Mouse (Mus musculus): ENCODE results near the gene Arntl.

Gene Arntl

GRCm38 (mm10) chr7:113210441-113210840 is 3.2 kb downstream of the Arntl start:
- no peak for DNase-seq

GRCm38 (mm10) chr7:113214245-113215169 is 7.2 kb downstream of the Arntl start:
- DNase-seq = no peak

DNA sequence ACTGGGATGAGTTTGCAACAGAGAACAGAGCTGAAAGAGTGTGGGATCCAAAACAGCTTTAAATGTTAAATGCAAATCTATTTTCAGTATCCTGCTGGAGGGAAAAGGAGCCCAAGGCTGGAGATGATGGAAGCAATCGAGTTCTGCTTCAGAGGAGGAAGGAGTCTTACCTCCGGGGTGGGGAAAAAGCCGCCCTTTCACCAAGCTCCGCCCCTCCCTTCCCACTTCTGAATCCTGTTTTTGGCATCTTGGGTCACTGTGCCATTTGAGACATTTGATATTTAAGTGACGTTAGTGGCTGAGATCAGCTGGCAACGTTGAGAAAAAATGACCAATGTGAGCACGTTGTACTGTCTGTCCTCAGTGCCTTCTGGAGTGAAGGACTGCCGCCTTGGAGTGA is 8.9 kb downstream of the Arntl start:
- peak; percentile 48 for DNase-seq

- no peak for DNase-seq
Observed at GRCm38 (mm10) chr7:113219416-113219815, 12.2 kb downstream of the Arntl start.

DNA sequence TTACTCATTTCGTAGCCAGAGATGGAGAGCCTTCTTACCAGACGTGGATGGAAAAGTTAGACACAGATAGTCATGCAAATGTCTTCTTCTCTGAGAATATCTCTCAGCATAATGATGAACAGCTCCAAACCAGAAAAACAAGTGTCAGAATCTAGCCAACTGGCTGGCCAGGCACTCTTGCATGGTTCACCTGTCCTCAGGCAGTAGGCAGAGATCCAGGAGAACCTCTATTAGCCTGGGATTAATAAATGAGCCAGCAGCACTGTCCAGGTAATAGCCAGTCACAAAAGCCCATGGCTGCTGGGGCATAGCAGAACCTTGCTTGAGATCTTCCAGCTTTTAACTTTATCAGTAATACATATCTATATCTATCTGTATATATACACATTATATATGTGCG is 12.6 kb downstream of the Arntl start:
- DNase-seq = no peak

GRCm38 (mm10) chr7:113220691-113221238 is 13.5 kb downstream of the Arntl start:
- no peak for DNase-seq

DNA sequence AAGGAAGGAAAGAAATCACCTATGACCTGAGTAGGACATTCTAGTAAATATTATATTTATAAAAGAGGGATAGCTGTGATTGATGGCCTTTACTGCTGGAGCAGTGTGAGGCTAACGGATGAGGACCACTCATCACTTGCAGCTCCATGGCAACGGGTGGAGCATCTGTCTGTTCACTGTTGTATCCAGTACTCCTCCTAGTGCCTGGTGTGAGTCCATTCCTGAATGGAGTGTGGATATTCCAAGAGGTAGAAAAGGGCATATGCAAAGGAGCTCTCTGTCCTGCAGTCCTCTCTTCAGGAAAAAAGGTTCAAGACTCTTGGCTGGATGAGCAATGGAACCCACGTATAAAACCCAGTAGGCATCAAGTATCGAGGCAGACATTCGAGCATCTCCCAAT is 15.6 kb downstream of the Arntl start:
- DNase-seq = no peak

DNA sequence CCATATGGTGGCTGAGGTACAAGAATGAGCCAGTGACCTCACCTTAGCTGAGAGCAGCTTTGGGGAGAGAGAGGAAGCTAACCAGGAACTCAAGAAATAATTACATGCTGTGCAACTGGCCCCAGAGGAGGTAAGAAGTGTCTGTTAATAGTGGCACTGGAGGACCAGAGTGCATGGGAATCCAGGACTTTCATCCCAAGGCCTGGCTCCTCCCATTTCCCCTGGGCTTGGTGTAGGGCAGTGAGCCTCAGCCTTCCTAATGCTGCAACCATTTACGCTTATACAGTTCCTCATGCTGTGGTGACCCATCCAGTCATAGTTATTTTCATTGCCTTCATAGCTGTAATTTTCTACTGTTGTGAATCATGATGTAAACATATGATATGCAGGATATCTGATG is 17.4 kb downstream of the Arntl start:
- no peak for DNase-seq

GRCm38 (mm10) chr7:113228498-113228897 is 21.2 kb downstream of the Arntl start:
- no peak for DNase-seq

- no peak for DNase-seq
Observed at GRCm38 (mm10) chr7:113236135-113236534, 28.9 kb downstream of the Arntl start.

DNA sequence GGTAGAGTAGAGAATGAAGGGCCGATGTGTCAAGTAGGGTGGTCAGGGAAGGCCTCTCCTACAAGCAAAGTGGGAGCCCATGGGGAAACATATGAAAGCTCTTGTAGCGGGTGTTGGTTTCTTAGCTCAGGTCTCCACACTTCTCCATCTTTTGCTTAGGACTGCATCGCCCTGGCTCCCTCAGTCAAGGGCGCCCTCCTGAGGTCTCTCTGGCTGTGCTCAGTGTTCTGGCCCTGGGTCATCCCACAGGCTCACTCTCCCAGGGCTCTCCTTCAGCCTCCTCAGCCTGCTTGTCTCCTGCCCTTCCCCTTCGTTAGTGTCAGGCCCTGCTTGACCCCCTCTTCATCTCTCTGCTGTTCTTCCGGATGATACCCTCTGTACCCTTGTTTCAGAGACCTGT is 31.1 kb downstream of the Arntl start:
- no peak for DNase-seq

DNA sequence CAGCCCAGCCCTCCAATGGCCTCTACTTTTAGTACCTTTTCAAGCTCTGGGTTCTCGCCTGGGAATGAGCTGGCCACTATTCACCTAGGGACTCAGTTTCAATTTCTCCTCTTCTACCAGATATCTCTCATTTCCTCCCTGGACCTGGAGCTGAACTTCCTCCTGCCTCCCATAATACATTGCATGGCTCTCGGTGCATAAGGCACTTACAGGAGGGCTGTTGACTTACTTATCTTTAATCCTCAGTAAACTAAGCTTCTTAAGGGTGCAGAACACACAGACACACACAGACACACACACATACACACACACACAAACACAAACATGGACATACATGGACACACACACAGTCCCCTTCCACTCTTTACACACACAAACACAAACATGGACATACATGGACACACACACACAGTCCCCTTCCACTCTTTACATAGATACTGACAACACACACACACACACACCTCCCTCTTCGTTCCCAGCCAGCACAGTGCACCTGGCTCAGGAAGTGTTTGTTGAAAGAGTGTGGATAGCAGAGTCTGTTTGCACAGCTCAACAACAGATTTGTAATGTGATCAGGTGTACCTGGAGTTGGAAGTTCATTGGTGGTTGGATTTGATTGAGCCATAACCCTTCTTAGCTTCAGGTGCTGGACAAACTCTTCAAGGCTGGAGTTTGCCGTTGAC is 32.3 kb downstream of the Arntl start:
- no peak for DNase-seq

DNA sequence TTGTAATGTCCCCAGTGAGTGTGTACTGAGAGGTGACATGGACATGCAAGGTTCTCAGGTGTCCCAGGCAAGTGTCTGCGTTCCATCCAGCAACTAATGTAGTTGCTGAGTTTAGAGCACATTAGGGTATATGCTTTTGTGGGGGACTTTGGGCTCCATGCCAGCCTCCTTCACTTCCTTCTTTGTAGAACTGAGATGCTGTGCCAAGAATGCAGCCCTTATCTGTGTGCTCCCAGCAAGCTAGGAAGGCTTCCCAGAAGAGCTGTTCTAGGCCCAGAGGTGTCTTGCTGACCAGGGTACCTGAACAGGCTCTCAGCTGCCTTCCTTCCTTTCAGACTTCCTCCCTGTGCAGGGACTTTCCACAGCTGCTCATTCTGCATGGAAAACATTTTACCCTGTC is 33.2 kb downstream of the Arntl start:
- DNase-seq = no peak

- DNase-seq = no peak
Observed at GRCm38 (mm10) chr7:113241901-113242661, 34.8 kb downstream of the Arntl start.

GRCm38 (mm10) chr7:113242688-113243087 is 35.4 kb downstream of the Arntl start:
- peak; percentile 48 for DNase-seq

DNA sequence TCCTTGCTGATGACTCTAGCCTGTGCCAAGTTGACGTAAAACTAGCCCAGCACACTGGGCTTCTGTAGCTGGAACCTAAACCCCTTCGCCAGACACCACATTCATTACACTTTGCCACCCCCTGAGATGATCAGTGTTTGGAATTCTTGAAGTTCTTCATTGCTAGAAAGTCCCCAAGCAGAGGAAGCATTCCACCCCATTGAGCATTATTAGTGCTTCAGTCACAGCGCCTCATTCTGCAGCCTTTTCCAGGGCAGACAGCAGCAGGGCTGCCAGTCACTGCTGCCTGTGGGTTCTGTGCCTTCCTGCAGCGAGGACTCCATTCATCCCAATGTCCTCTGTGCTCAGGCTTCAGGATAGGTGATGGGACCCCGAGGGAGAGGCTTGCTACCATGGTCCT is 37.9 kb downstream of the Arntl start:
- DNase-seq = no peak

DNA sequence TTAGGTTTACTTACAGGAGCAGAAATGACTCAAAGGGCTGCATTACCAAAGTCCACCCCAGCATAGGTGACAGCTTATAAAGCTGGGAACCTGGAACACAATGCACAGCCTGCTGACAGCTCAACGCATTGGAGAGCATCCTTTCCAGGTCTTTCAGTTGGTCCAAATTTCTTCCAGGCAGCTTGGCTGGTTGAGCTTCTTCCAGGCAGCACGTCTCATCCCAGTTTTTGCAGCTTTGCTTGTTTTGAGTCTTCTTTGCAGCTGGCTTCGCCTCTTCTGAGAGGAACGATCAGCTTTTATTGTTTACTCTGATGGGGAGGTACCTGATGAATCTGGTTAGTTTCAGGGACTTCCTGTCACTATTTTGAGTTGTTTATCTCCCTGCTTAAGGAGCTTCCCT is 39.2 kb downstream of the Arntl start:
- peak; percentile 56 for DNase-seq

DNA sequence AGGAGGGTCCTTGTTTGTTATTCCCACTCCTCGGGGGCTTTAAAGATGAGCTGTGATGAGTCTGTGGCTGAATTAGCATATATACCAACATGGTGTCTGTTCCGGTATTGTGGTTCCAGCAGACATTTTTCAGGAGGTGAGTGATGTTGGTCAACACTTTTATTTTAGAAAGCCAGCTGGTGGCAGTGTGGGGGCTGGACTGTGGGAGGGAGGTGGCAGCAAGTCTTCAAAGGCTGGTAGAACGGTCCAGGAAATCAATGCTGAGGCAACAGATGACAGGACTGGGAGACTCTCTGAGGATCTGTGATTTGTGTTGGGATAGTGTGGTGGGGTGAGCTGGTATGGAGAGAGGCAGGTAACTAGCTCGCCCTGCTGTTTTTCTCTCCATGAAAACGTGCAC is 39.9 kb downstream of the Arntl start:
- peak; percentile 85 for DNase-seq

GRCm38 (mm10) chr7:113249134-113249825 is 42.0 kb downstream of the Arntl start:
- DNase-seq = peak; percentile 88

DNA sequence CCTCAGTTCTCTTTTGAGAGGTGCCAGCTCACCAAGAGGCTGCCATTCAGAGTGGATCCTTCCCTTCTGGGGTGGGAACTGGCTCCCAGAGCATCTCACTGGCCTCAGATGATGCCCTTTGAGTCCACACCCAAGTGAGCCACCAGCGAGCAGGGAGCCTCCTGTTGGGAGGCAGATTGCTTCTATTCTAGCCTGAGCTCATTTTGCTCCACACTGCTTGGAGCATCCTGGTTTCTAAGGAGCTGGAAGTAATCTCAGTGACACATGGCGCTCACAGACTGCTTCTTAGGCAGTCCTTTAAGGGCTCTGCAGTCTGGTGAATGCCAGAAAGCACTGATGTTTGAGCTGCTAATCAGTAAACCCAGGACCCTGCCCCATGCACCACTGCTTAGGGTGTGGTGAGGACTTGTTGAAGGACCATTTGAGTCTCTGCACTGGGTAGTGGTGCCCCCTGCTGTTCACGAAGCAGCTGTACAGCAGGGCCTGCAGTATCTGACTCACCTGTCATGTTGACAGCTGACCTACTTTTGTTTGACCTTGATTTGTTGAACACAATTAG is 43.2 kb downstream of the Arntl start:
- DNase-seq = peak; percentile 57

DNA sequence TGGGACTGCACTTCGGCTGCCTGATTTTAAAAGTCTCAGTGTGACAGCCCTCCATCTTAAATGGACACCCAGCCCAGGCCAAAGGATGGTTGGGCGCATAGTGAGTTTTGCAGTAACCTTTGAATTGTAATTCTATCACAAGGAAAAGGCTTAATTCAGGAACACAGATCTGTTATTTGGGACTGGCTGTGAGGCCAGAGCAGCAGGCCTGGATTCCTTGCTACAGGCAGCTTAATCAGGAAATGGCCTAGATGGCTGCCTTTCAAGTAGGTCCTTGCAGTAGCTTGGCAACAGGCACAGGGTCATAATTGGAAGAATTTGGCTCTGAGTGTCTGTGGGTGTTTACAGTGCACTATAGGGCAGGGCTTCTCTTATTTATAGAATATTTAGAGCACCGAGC is 43.7 kb downstream of the Arntl start:
- DNase-seq = peak; percentile 30

GRCm38 (mm10) chr7:113251554-113251953 is 44.3 kb downstream of the Arntl start:
- no peak for DNase-seq

Data from right cerebral cortex, adult 18-20 months (tissue).